Mouse (Mus musculus) brain, embryonic 18.5 days (tissue): ENCODE measurements at regions not wholly inside any gene's neighbourhood (a gene's known extent, or its start where the extent isn't known, plus 50 kb on each side); places are given as distances from the start of the nearest gene placed in this dataset.
A peak's percentile ranks its signal among the peaks of the same experiment; 100 is the strongest.

Experiments used
- DNase-seq: peaks from one replicate; pipeline ENCODE4 v3.0.0-alpha.2; 2012; ENCODE audit warnings: low read depth, low spot score

DNA sequence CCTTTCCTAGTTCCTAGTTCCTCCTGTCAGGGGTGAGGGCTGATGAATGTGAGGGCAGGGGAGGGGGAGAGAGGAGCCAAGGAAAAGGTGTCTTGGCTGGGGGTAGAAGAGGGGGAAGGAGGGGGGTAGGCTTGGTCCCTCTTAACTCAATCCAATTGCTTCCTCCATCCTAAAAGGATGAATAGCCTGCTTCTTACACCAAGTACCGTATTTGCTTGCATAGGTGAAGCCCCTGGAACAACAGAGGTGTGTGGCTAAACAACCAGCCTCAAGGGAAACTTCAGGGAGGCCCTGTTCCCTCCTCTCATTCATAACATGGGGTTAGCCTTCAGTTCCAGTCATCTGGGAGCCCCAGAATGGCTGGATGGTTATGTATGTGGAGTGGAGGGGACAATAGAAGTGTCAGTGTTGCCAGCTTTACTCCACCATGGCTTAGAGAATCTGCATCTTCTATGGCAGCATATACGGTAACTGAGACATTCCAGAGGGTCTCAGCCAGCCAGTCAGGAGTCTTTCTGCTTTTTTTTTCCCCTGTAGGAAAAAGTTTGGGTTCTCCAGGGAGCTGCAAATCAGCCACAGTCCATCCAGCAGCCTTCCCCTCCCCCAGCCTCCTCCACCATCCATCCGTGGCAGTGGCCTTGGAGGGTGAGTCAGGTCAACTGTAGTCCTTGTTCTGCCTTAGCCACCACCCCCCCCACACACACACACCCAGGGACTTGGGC is 100.2 kb upstream of the Ccnd2 start:
- no peak for DNase-seq

DNA sequence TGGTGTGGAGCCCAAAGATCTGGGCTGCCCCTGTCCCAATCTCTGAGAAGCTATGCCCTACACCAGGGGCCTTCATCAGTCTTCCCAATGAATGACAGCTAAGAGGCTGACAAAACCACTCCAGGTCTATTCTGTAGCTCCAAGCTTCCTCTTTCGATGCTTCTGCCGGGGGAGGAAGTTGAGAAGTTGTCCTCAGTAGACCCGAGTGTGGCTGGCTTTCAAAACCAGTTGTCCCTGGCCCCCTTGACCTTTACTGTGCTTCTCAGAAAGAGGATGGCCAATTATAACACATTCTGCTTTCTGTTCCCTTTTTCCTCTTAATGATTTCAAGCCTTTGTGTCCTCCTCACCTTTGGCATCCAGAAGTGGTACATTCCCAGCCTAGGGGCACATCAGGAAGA is 101.9 kb upstream of the Ccnd2 start:
- no peak for DNase-seq

DNA sequence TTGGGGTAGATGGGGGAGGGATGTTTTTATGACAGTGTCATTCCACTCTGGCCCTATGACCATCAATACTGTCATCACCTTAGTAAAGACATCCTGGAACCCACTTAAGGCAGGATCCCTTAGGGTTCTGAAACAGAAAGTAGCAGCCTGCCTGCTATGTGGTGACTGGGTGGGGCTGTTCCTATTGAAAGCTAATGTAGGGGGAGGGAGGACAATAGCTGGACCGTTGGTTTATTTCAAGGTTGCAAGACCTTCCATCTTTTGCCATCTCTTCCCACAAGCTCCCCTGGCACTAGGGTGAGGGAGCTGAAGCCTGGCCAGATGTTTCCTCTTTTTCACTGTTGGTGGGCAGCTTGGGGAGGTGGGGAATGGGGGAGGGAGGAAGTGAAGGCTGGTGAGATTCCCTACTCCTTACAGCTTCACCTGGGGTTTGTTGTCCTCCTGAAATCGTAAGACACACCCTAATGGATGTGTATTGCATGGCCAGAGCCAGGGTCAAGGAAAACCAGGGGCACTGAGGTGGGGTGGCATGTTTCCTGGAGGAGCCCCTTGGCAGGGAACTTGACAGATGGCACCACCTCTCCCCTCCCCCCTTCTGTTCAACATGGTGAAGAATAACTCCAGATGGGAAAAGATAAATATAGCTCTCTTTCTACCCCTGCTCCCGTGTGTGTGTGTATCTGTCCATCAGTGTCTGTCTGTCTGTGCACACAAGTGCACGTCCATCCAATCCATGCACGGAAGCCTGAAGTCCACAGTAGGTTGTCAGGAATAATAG is 112.1 kb upstream of the Ccnd2 start:
- no peak for DNase-seq

- no peak for DNase-seq
Observed at GRCm38 (mm10) chr6:127265063-127265775, 113.2 kb upstream of the Ccnd2 start.

DNA sequence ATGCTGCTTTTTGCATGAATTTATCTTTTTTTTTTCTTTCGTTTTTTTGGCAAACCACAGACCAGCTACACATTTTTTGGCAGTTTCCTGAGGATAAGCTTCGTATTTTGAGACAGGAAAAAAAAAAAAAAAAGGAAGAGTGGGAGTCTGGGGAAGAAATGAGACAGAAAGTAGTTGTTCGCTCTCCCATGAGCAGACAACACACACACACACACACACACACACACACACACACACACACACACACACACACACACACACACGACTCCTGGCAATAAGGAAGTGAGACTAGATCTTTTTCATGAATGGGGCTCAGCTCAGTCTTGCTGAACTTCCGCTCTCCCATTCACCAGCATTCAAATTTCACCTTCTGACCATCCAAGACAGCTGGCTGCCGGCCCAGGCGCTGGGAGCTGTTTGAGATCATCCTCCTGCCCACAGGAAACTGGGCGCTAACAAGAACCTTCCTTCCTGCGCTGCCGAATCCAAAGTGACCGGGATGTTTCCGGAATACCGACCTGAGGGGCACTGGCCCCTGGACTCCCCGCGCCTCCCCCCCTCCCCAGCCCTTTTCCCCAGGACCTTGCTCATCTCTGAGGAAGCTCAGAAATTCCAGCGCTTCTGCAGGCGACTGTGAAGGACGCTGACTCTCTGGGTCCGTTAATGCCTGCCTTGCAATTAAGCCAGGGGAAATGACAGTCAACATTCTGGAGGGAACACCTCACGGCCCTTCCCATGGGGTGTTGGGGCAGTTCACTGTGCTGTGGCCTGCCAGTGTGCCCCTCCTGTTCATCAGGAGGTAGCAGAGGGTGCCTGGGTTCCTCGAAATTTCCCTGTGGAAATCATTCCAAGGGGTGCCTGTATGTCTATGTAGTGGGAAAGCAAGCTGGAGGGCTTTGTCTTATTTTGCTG is 114.2 kb upstream of the Ccnd2 start:
- peak; percentile 49 for DNase-seq

GRCm38 (mm10) chr6:127266813-127267165 is 114.8 kb upstream of the Ccnd2 start:
- no peak for DNase-seq

DNA sequence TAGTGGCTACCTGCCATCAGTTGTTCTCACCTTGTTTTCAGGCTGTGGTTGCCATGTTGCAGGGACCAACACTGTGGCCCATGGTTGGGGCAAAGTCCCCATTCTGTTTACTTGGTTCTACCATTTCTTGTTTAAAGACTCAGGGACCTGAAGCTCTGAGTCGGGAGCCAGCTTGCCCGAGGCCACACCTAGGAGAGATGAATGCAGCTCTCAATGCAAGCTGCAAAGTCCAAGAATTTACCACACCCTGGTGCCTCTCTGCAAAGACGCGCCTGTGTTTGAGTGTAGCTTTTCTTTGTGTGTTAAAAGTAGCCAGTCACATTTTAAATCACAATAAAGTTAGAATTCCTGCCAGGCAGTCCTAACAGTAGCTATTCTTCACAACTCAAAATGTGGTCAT is 117.0 kb upstream of the Ccnd2 start:
- DNase-seq = no peak

GRCm38 (mm10) chr6:127269525-127270044 is 117.6 kb upstream of the Ccnd2 start:
- no peak for DNase-seq

DNA sequence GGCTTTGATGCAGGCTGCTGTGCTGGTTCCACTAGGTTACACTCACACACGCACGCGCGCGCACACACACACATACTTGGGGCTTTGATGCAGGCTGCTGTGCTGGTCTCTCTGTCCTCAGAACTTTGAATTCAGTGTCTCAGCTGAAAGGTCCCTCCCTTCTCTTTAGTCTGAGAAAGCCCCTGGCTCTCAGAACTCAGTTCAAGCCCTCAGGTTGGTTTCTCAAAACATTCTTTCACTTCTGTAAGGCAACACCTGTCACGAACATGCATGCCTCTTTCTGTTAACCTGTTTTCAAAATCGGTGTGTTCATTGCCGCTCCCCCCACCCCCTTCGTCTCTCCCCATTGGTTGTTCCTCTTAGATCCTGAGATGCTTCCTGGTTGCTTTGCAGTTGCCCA is 118.8 kb upstream of the Ccnd2 start:
- no peak for DNase-seq

- DNase-seq = no peak
Observed at GRCm38 (mm10) chr6:127271418-127271817, 119.4 kb upstream of the Ccnd2 start.

DNA sequence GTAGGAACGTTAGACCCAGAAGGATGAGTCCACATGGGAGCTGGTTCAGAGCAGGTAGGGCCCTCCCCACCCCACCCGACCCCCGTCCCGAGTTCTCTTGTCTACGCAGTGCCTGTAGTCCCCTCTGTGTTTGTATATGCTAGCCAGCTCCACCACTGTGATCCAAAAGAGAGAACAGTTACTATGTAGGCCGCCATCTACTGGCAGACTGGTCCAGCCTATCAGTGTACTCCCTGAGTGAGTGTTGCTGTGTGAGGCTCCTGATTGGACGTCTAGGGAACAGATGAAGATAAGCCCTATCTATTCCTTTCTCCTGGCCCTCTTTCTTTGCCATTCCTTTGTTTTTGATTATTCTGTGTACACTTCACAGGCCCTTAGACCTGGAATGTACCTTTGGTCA is 120.6 kb upstream of the Ccnd2 start:
- DNase-seq = no peak

DNA sequence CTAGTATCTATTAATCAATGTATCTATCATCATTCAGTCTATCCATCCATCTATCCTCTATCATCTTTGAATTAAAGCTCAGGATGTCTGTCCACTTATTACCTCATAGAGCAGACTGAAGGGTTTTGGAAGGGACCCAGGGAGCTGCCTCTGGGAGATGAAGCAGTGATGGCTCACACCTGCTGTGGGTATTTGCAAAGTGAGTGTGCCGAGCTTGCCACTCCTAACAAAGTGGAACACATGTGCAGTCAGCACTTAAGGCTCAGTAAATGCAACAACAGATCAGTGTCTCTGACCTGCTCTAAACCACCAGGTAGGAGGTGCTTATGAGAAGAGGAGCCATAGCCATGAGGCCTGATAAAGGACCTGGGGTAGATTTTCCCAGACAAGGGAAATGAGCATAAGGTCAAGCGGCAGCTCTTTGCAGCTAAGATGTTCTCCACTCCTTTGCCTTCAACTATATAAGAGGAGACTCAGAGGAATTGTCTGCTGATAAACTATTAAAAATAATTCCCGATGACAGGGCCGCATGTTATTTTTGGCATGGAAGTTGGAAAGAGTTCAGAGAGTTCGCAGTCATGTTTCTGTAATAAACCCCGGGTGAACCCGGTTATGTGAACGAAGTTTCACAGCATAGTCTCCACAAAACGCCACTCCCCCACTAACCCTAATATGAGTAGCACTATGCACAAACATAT is 122.9 kb upstream of the Ccnd2 start:
- no peak for DNase-seq

- DNase-seq = no peak
Observed at GRCm38 (mm10) chr6:127275430-127275784, 123.4 kb upstream of the Ccnd2 start.

GRCm38 (mm10) chr6:127276362-127276761 is 124.4 kb upstream of the Ccnd2 start:
- DNase-seq = no peak

DNA sequence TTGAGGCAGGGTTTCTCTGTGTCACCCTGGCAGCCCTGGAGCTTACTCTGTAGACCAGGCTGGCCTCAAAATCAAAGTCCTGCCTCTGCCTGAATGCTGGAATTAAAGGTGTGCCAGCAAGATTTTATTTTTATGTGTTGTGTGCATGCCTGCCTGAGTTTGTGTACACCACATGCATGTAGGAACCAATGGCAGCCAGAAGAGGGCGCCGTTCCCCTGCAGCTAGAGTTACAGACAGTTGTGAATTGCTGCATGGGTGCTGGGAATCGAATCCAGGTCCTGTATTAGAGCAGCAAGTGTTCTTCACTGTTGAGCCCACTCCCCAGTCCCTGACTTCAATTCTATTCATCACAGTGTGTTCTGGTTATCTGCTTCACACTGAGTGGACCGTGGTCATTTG is 126.4 kb upstream of the Ccnd2 start:
- DNase-seq = no peak

DNA sequence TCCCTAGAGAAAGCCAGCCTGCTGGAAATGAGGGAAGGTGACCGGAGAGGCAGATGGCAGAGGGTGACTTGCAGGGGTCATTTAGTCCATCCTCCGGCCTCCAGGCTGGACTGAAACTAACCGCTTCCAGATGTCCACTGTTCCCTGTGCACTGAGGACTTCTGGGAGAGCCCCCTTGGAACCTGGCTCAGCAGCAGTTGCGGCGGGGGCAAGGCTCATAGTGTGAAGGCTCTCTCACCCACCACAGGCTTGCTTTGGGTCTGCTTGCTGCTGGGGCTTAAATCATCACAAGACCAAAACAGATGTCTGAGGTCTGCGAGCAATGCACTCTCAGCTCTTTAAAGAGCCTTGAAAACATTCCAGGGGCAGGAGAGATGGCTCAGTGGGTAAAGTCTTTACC is 132.2 kb upstream of the Ccnd2 start:
- DNase-seq = no peak

- no peak for DNase-seq
Observed at GRCm38 (mm10) chr6:127286681-127287476, 134.9 kb upstream of the Ccnd2 start.

GRCm38 (mm10) chr6:127288946-127289345 is 137.0 kb upstream of the Ccnd2 start:
- no peak for DNase-seq

GRCm38 (mm10) chr6:127291937-127292336 is 139.9 kb upstream of the Ccnd2 start:
- DNase-seq = no peak

DNA sequence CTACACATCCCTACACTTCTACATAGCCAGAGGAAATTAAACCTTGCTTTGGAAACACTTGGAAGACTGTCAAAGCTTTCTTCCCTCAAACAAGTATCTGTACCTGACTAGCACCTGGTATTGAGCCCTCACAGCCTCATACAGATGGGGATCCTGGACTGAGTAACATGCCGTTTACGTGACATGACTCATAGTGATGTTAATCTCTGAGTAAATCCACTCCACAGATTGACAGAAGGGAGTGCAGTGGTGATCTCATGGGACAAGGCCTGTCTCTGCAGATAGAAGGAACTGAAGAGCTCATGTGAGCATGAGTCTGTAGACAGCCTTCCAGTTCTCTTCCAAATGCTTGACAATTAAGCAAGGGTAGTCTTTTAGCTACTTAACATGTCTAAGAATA is 141.8 kb upstream of the Ccnd2 start:
- no peak for DNase-seq
